27 mouse cellular contexts compared by ENCODE assay signal in the genomic region with DNA sequence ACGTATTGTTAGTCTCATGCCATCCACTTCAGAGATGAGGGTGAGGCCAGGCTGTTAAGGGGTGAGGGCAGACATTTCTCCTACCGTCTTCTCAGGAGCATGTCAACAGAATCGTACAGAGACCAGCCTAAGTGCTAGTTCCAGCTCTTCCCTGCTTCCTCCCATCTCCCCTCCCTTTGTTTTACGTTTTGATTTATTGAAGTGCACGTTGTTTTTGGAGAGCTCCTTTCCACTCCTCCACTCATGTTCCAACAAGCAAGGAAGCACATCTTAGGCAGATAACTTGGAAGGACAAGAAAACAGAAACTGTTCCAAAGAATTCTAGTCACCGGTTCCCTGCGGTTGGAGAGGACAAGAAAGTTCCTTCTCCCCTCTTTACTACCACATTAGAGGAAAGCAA. TPM values are rescaled to one million over a fixed set of nuclear protein-coding genes. Genes with fewer than 3 reads are reported as not detected.
"Had no signal": no experiment of that assay in that cellular context is flagged by ENCODE, and none has a peak within 500 bp of the region (broad histone marks: within the 10 kb centered on the region; RNA-seq: fewer than 3 reads in every experiment).

No protein-coding gene starts in this region.

- H3K36me3 ChIP-seq: heart, embryonic 10.5 days; heart, embryonic 12.5 days; hindbrain, embryonic 12.5 days; intestine, embryonic 15.5 days; limb, embryonic 10.5 days; limb, embryonic 12.5 days; liver, embryonic 13.5 days; liver, embryonic 15.5 days had no signal

- ATAC-seq: hindbrain, embryonic 16.5 days; inflammation-experienced regulatory T-cells, adult 6 months; intestine, embryonic 15.5 days; intestine, postnatal 0 days; liver, postnatal 0 days had no signal

- H3K4me1 ChIP-seq: heart, embryonic 10.5 days; heart, embryonic 12.5 days; hindbrain, embryonic 10.5 days; hindbrain, embryonic 12.5 days; intestine, embryonic 15.5 days; limb, embryonic 10.5 days; limb, embryonic 12.5 days; liver, embryonic 13.5 days; liver, embryonic 15.5 days had no signal

- H3K27ac ChIP-seq: gastrocnemius, adult 2 months; heart, embryonic 10.5 days; hindbrain, embryonic 10.5 days; hindbrain, embryonic 12.5 days; hindbrain, embryonic 14.5 days; intestine, embryonic 15.5 days; layer of hippocampus, adult 2 months; left cerebral cortex, adult 2 months; limb, embryonic 10.5 days; limb, embryonic 12.5 days; liver, embryonic 13.5 days; liver, embryonic 15.5 days had no signal

- DNase-seq: gastrocnemius, adult 2 months; gastrocnemius, postnatal 10 days; gastrocnemius, postnatal 25 days; heart, adult 18-20 months; heart, postnatal 10 days; heart, postnatal 4 days; kidney, adult 18-20 months; kidney, postnatal 25 days; kidney, postnatal 4 days; liver; liver, embryonic 13.5 days; liver, postnatal 0 days had no signal

- H3K4me2 ChIP-seq: heart, embryonic 12.5 days; hindbrain, embryonic 12.5 days; hindbrain, embryonic 14.5 days; intestine, embryonic 15.5 days; limb, embryonic 12.5 days; liver, embryonic 11.5 days; liver, embryonic 13.5 days; liver, embryonic 15.5 days had no signal

- H3K9ac ChIP-seq: heart, embryonic 12.5 days; hindbrain, embryonic 12.5 days; hindbrain, embryonic 14.5 days; intestine, embryonic 15.5 days; limb, embryonic 12.5 days; liver, embryonic 13.5 days; liver, embryonic 15.5 days; liver, postnatal 0 days had no signal

- H3K9me3 ChIP-seq: heart, embryonic 10.5 days; heart, embryonic 12.5 days; hindbrain, embryonic 10.5 days; hindbrain, embryonic 12.5 days; intestine, embryonic 15.5 days; limb, embryonic 10.5 days; limb, embryonic 12.5 days; liver, embryonic 13.5 days; liver, embryonic 15.5 days had no signal

- H3K27me3 ChIP-seq: heart, embryonic 12.5 days; hindbrain, embryonic 12.5 days; intestine, embryonic 15.5 days; limb, embryonic 12.5 days; liver, embryonic 13.5 days; liver, embryonic 15.5 days had no signal

- H3K4me3 ChIP-seq: gastrocnemius, adult 2 months; heart, embryonic 10.5 days; heart, embryonic 12.5 days; hindbrain, embryonic 10.5 days; hindbrain, embryonic 12.5 days; intestine, embryonic 15.5 days; layer of hippocampus, adult 2 months; left cerebral cortex, adult 2 months; limb, embryonic 10.5 days; limb, embryonic 12.5 days; liver, embryonic 13.5 days; liver, embryonic 15.5 days had no signal

RNA-seq across cellular contexts. Expression of gene Moxd1, which starts 52.9 kb away (rescaled TPM):
- polyA plus RNA-seq: inflammation-experienced regulatory T-cells, adult 6 months; liver, postnatal 0 days had no signal
